Mouse (Mus musculus) bone marrow, adult 2 months (tissue): ENCODE measurements around the gene Arhgef7. TPM values are rescaled to one million over a fixed set of nuclear protein-coding genes. Genes with fewer than 3 reads are reported as not detected.

ENCODE experiments used
- H3K27ac ChIP-seq: fragments of 200-500 bp; 2 replicates; pipeline ENCODE4 v1.5.1; 2012; ENCODE audit warnings: low read depth, mild to moderate bottlenecking, control low read depth, inconsistent platforms, low read length; ENCODE audit not compliant: control insufficient read depth, poor library complexity, insufficient read depth
- H3K4me1 ChIP-seq: fragments of 200-500 bp; 2 replicates; pipeline ENCODE4 v1.6.1; 2011; ENCODE audit warnings: low read length; ENCODE audit not compliant: control insufficient read depth, insufficient read depth
- H3K4me3 ChIP-seq: fragments of 200-500 bp; replicated peaks from 2 replicates; pipeline ENCODE3; 2011; ENCODE audit warnings: mild to moderate bottlenecking, low read depth, low read length, control low read depth; ENCODE audit not compliant: control insufficient read depth
- CTCF ChIP-seq: fragments of 200-500 bp; IDR thresholded peaks from 2 replicates; pipeline ENCODE4 v1.5.1; 2011; ENCODE audit warnings: low read length, control low read depth; ENCODE audit not compliant: control insufficient read depth, insufficient read depth
- POLR2A ChIP-seq: fragments of 200-500 bp; IDR thresholded peaks from 2 replicates; pipeline ENCODE4 v1.6.1; 2011; ENCODE audit warnings: low read depth, mild to moderate bottlenecking, control low read depth, low read length, borderline replicate concordance; ENCODE audit not compliant: control insufficient read depth
- WGBS: fragments of 180-500 bp; shearing (Covaris S2); methylation state at CpG from one replicate; pipeline ENCODE4 v1.1.7; 2018; 5-methylcytosine and 5-hydroxymethylcytosine counted together
- polyA plus RNA-seq: library from polyadenylated mRNA; stranded (reverse); fragments of >200 nt; gene quantifications from 2 replicates; pipeline ENCODE4 v1.2.4, GENCODE M21; 2011; ENCODE audit warnings: low replicate concordance; ENCODE audit not compliant: missing spikeins, insufficient read depth, insufficient read length

Gene Arhgef7
- polyA plus RNA-seq, 1 experiment, result 18.6 TPM

- Histone ChIP-seq H3K4me1 (peaks cover 1% of the 10 kb centered on the region; the same call in 1 of the 2 replicates), H3K4me3 (no peak overlapping the region), H3K27ac (no peak overlapping the region)
- TF ChIP-seq CTCF (no peak), POLR2A (no peak)
- 85% methylated on average over 8 of the region's 8 CpGs for WGBS
These were observed 49.1 kb downstream of the Arhgef7 start for GRCm38 (mm10) chr8:11776451-11777180.

GRCm38 (mm10) chr8:11777201-11777600 is 49.7 kb downstream of the Arhgef7 start:
- H3K4me3 ChIP-seq, result no peak overlapping the region
- peaks cover 1% of the 10 kb centered on the region; the same call in 1 of the 2 replicates for H3K4me1 ChIP-seq
- TF ChIP-seq CTCF, result no peak
- TF ChIP-seq POLR2A, result no peak
- H3K27ac ChIP-seq, result no peak overlapping the region
- 78% methylated on average over 10 of the region's 10 CpGs for WGBS

- H3K4me3 ChIP-seq, result no peak overlapping the region
- 69% methylated on average over 8 of the region's 8 CpGs for WGBS
- no peak overlapping the region for H3K27ac ChIP-seq
- TF ChIP-seq POLR2A, result no peak
- no peak for TF ChIP-seq CTCF
- H3K4me1 ChIP-seq, result peaks cover 1% of the 10 kb centered on the region; the same call in 1 of the 2 replicates
These were observed 51.3 kb downstream of the Arhgef7 start for GRCm38 (mm10) chr8:11778646-11779433.

GRCm38 (mm10) chr8:11779844-11780634 is 52.5 kb downstream of the Arhgef7 start:
- no peak overlapping the region for H3K27ac ChIP-seq
- TF ChIP-seq POLR2A, result no peak
- no peak for TF ChIP-seq CTCF
- peaks cover 1% of the 10 kb centered on the region; the same call in 1 of the 2 replicates for H3K4me1 ChIP-seq
- H3K4me3 ChIP-seq, result no peak overlapping the region
- WGBS, result 45% methylated on average over 10 of the region's 10 CpGs

- Histone ChIP-seq H3K4me3 (no peak overlapping the region), H3K4me1 (peaks cover 1% of the 10 kb centered on the region; the same call in 1 of the 2 replicates), H3K27ac (no peak overlapping the region)
- TF ChIP-seq POLR2A, result no peak
- TF ChIP-seq CTCF, result no peak
- 85% methylated on average over 4 of the region's 4 CpGs for WGBS
These were observed 53.1 kb downstream of the Arhgef7 start for GRCm38 (mm10) chr8:11780641-11781040.

GRCm38 (mm10) chr8:11782607-11783006 is 55.1 kb downstream of the Arhgef7 start:
- WGBS, result 88% methylated on average over 6 of the region's 6 CpGs
- Histone ChIP-seq H3K4me1 (0 out of 2 replicates have a peak, but pooled peaks cover 1% of the 10 kb centered on the region), H3K27ac (no peak overlapping the region), H3K4me3 (no peak overlapping the region)
- TF ChIP-seq CTCF (no peak), POLR2A (no peak)

GRCm38 (mm10) chr8:11783861-11784594 is 56.5 kb downstream of the Arhgef7 start:
- WGBS, result 85% methylated on average over 7 of the region's 7 CpGs
- Histone ChIP-seq H3K27ac (no peak overlapping the region), H3K4me1 (no peaks in the 10 kb centered on the region), H3K4me3 (no peak overlapping the region)
- no peak for TF ChIP-seq POLR2A

- 79% methylated on average over 4 of the region's 4 CpGs for WGBS
- Histone ChIP-seq H3K27ac (no peak overlapping the region), H3K4me1 (no peaks in the 10 kb centered on the region), H3K4me3 (no peak overlapping the region)
- no peak for TF ChIP-seq CTCF
- no peak for TF ChIP-seq POLR2A
These were observed 57.6 kb downstream of the Arhgef7 start for GRCm38 (mm10) chr8:11785121-11785520.
